Mouse (Mus musculus): ENCODE results near the gene Igf2bp1.

DNA sequence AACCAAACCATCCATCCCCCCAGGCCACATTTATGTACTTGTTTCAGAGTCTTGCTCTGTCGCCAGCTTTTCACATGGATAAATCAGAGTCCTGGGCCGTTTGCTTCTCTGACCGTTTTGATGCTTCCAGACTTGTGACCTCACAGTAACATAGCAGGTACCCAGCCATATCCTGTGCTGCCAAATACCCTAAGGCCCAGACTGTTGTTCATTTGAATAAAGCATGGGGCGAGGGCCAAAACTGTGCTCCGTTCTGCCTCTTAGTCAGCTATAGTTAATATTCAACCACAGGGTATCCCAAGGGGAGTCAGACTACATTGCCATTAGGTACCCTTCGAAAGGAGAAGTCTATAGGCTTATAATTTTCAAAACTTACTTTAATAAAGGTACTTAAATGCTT, 69.3 kb downstream of the Igf2bp1 start:
- TF ChIP-seq CTCF (conservative IDR thresholded peaks at IDR 0.05; ENCODE audit: low read length) = no peak
- no peak for TF ChIP-seq POU5F1 (IDR thresholded peaks at IDR 0.05; ENCODE audit: borderline replicate concordance, low read length)
- TF ChIP-seq NANOG (IDR thresholded peaks at IDR 0.05; ENCODE audit: borderline replicate concordance, low read length) = no peak

Measured in E14TG2a.4 (cell line).